Mouse (Mus musculus) megakaryocyte, embryonic 14.5 days (primary cell): ENCODE results near the gene Trp53rkb.

Experiments used
- FLI1 ChIP-seq: IDR thresholded peaks from 2 replicates; pipeline ENCODE4 v1.6.1; 2012; ENCODE audit warnings: low read length, inconsistent platforms, mixed read lengths
- GATA1 ChIP-seq: IDR thresholded peaks from 3 replicates; pipeline ENCODE4 v1.6.1; 2012; ENCODE audit warnings: mixed read lengths, low read length, inconsistent platforms, borderline replicate concordance

GRCm38 (mm10) chr2:166824998-166825397 is 32.7 kb downstream of the Trp53rkb start:
- TF ChIP-seq FLI1 (no peak), GATA1 (no peak)
